15 mouse cellular contexts compared by ENCODE assay signal in the genomic region with DNA sequence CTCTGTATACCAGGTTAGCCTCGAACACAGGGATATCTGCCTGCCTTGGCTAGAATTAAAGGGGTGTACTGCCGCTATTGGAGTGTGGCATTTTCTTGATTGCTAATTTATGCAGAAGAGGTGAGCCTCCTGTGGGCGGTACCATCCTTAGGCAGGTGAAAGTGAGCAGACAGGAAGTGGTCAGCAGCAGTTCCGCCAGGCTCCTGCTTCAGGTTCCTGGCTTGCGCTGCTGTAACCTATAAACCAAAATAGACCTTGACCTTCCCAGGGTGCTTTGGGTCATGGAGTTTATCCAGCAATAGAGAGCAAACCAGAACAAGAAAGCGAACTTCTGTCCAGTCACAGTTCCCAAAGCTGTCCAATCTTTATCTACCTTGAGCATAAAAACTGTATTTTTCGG. TPM values are rescaled to one million over a fixed set of nuclear protein-coding genes. Genes with fewer than 3 reads are reported as not detected.
A peak's percentile ranks its signal among the peaks of the same experiment; 100 is the strongest.
DNase-seq lines count a peak whose midpoint lies in the region; ATAC-seq lines count a peak whose summit lies in the region.
"Had no signal": no experiment of that assay in that cellular context is flagged by ENCODE, and none has a peak within 500 bp of the region (broad histone marks: within the 10 kb centered on the region; RNA-seq: fewer than 3 reads in every experiment).

No protein-coding gene starts in this region.

- peaks cover 65% of the 10 kb centered on the region for H3K4me1 ChIP-seq in liver, embryonic 15.5 days (replicated peaks)
- H3K4me1 ChIP-seq in forebrain, embryonic 14.5 days (ENCODE audit: control insufficient read depth, insufficient read depth, low read length): 0 out of 2 replicates have a peak, but pooled peaks cover 3% of the 10 kb centered on the region

- no peaks in the 10 kb centered on the region for H3K27me3 ChIP-seq in liver, embryonic 15.5 days
- no peaks in the 10 kb centered on the region for H3K27me3 ChIP-seq in forebrain, embryonic 14.5 days (replicated peaks; ENCODE audit: control insufficient read depth, insufficient read depth, low read length)
- H3K27me3 ChIP-seq: kidney, embryonic 15.5 days had no signal

- DNase-seq in cerebellum, adult 9-11 months: peak; percentile 15
- peak; percentile 28 for DNase-seq in thymus, postnatal 14 days
- DNase-seq in thymus, postnatal 0 days (ENCODE audit: low spot score): no peak
- no peak for DNase-seq in gastrocnemius, postnatal 4 days (ENCODE audit: low spot score in 2 of 2)
- no peak for DNase-seq in forebrain, embryonic 14.5 days (ENCODE audit: low spot score)
- no peak for DNase-seq in embryo, embryonic 10 days (ENCODE audit: low spot score)
- DNase-seq: adrenal gland, postnatal 14 days; forebrain, postnatal 0 days; heart, postnatal 14 days had no signal

- ATAC-seq in cerebellum, adult (ENCODE audit: insufficient number of reproducible peaks, low FRiP score, low TSS enrichment): no peak
- ATAC-seq in liver, embryonic 15.5 days (ENCODE audit: insufficient read depth): no peak
- no peak for ATAC-seq in forebrain, embryonic 14.5 days
- ATAC-seq: forebrain, postnatal 0 days; hindbrain, embryonic 16.5 days had no signal

- H3K27ac ChIP-seq in liver, embryonic 15.5 days (replicated peaks): peak overlapping the region; percentile 90
- H3K27ac ChIP-seq in forebrain, embryonic 14.5 days (ENCODE audit: low read depth, low read length): no peak overlapping the region
- H3K27ac ChIP-seq: limb, embryonic 13.5 days; stomach, postnatal 0 days had no signal

- H3K9ac ChIP-seq in liver, embryonic 15.5 days: 0 out of 2 replicates have a peak overlapping the region, but pooled peaks have one; percentile 84
- no peak overlapping the region for H3K9ac ChIP-seq in forebrain, embryonic 14.5 days (ENCODE audit: low read length)
- H3K9ac ChIP-seq: kidney, embryonic 15.5 days had no signal

- H3K4me2 ChIP-seq in liver, embryonic 15.5 days: peak overlapping the region; percentile 77
- no peak overlapping the region for H3K4me2 ChIP-seq in forebrain, embryonic 14.5 days (ENCODE audit: low read length)

- peak overlapping the region; percentile 85 for H3K4me3 ChIP-seq in liver, embryonic 15.5 days (replicated peaks)
- H3K4me3 ChIP-seq in forebrain, embryonic 14.5 days (ENCODE audit: low read depth, low read length): no peak overlapping the region

- H3K36me3 ChIP-seq in liver, embryonic 15.5 days (replicated peaks): peaks cover 9% of the 10 kb centered on the region
- H3K36me3 ChIP-seq in forebrain, embryonic 14.5 days (ENCODE audit: control insufficient read depth, insufficient read depth, low read length): no peaks in the 10 kb centered on the region
- H3K36me3 ChIP-seq: kidney, embryonic 15.5 days; limb, embryonic 13.5 days had no signal

- H3K9me3 ChIP-seq in liver, embryonic 15.5 days (replicated peaks): no peaks in the 10 kb centered on the region
- no peaks in the 10 kb centered on the region for H3K9me3 ChIP-seq in forebrain, embryonic 14.5 days (replicated peaks; ENCODE audit: control insufficient read depth, low read length)
- H3K9me3 ChIP-seq: kidney, embryonic 15.5 days; limb, embryonic 13.5 days had no signal

- WGBS in liver, embryonic 15.5 days (ENCODE audit: insufficient replicate concordance): 68% methylated on average over 7 of the region's 7 CpGs
- 95% methylated on average over 7 of the region's 7 CpGs for WGBS in forebrain, embryonic 14.5 days

RNA-seq across cellular contexts. Expression of gene Rbm43, which starts 1.0 kb away (rescaled TPM):
- polyA plus RNA-seq in thymus, postnatal 0 days (2015; fragmentation: Nextera tagmentation; extraction: Ambion mirVana): 30.1 and 32.4 TPM in 2 replicates
- polyA plus RNA-seq in liver, embryonic 15.5 days (2015; fragmentation: Nextera tagmentation; extraction: Ambion mirVana): 20.3 and 22.0 TPM in 2 replicates
- total RNA-seq in gastrocnemius, postnatal 4 days (2021): 1 to 10 TPM; 5.6 to 6.6 TPM
- polyA plus RNA-seq in forebrain, embryonic 14.5 days (2014; fragmentation: Nextera tagmentation; extraction: Ambion mirVana): 5.5 and 5.6 TPM in 2 replicates

RNA-seq across cellular contexts. Expression of gene Nmi, which starts 37.4 kb away (rescaled TPM):
- polyA plus RNA-seq in thymus, postnatal 0 days (2015; fragmentation: Nextera tagmentation; extraction: Ambion mirVana): 91.3 and 94.6 TPM in 2 replicates
- 9.0 and 11.9 TPM in 2 replicates for polyA plus RNA-seq in liver, embryonic 15.5 days (2015; fragmentation: Nextera tagmentation; extraction: Ambion mirVana)
- 1 to 10 TPM; 6.4 to 7.5 TPM for total RNA-seq in gastrocnemius, postnatal 4 days (2021)
- polyA plus RNA-seq in forebrain, embryonic 14.5 days (2014; fragmentation: Nextera tagmentation; extraction: Ambion mirVana): 5.0 TPM in 2 replicates

Comparison
In these comparisons a context has a peak if more than half of its experiments do, and no peak if none do; other contexts are left out.
1. DNase-seq: peak in cerebellum, adult 9-11 months (single experiment) and thymus, postnatal 14 days (single experiment); none in thymus, postnatal 0 days (single experiment), gastrocnemius, postnatal 4 days (0 of 2), forebrain, embryonic 14.5 days (single experiment) and embryo, embryonic 10 days (single experiment).